Mouse (Mus musculus) yolk sac, embryonic 10.5 days (tissue): ENCODE data around the gene Enoph1.

ENCODE experiments used
- DNase-seq: peaks from one replicate; pipeline ENCODE4 v3.0.0-alpha.2; 2017; ENCODE audit warnings: low spot score

Enoph1 gene

DNA sequence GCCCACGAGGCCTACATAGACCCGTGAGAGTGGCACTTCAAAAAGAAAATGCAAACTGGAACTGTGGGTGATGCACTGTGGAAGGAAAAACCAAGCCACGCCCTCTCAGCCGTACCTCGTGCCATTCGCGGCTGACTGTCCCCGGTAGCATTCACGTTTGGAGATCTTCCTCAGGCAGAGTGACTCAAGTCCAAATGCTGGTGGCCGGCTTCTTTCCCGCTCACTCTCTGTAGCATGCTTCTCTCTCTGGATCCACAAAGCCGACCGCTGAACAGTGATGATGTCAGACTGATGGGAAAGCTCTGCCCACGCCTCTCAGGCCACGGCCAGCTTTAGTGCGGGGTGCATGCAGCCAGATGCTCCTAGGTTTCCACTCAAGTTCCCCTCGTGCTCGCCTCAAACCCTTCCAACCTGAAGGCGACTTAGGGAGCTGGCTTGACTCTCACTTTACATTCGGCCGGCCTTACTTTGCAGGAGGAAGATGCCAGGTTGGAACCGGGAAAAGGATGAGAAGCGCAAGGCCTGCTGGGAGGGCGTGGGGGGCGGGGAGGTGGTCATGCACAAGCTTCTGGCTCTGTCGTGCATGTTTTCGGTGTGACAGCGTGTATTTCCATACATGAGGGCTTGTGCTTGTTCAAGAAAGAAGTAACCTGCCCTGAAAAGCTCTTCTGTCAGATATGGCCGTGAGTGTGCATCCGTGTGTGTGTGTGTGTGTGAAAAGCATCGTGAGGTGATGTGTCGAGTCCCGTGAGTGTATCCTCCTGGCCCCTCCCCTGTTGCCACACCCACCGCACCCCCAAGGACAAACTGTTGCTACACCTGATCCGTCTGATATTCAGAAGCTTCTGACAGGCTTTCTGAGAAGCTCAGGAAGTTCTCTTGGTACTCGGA is 39.5 kb downstream of the Enoph1 start:
- peak; percentile 36 for DNase-seq

- no peak for DNase-seq
Measured at GRCm38 (mm10) chr5:100079931-100080275, 40.1 kb downstream of the Enoph1 start.

- DNase-seq: no peak
Measured at GRCm38 (mm10) chr5:100082006-100082405, 42.2 kb downstream of the Enoph1 start.

- no peak for DNase-seq
Measured at GRCm38 (mm10) chr5:100083953-100084562, 44.3 kb downstream of the Enoph1 start.

DNA sequence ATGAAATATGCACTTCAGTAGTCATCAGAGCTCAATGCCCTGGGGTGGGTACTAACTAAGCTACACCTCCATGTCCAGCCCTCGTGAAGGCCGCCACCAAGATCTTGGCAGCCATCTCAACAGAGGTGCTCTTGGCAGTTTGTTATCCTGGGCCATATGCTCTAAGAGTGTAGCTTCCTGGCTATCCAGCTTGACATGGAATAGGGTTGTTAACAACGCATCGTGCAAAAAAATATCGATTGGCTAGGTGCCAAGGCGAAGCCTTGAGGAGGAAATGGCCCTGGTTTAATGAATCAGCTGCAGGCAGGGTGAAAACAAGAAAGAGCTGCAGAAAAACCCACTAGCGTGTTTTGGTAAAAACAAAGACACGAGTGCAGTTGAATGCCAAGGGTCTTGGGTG is 45.3 kb downstream of the Enoph1 start:
- no peak for DNase-seq

- no peak for DNase-seq
Measured at GRCm38 (mm10) chr5:100090515-100091262, 50.9 kb downstream of the Enoph1 start.

GRCm38 (mm10) chr5:100091263-100091594 is 51.4 kb downstream of the Enoph1 start:
- no peak for DNase-seq

DNA sequence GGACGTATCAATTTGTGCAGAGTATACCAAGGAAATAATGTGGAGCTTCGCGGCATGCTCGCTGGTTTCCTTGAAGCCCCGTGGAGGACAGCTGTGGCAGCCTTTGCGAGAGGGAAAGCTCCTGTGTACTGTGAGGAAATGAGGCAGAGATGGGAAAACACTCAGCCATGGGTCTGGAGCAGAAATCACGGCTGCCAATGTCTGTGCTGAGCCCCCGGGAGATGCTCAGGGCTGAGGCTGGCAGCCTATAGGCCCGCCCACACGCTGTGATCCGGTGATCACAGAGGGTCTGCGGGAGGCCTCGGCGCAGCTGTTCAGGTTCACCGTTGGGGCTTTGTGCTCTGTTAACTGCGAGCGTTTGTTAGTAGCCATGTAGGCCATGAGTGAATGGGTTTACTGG is 51.8 kb downstream of the Enoph1 start:
- no peak for DNase-seq

- DNase-seq: no peak
Measured at GRCm38 (mm10) chr5:100096955-100097354, 57.2 kb downstream of the Enoph1 start.

GRCm38 (mm10) chr5:100097967-100098366 is 58.2 kb downstream of the Enoph1 start:
- no peak for DNase-seq

GRCm38 (mm10) chr5:100102395-100102794 is 62.6 kb downstream of the Enoph1 start:
- DNase-seq: no peak

DNA sequence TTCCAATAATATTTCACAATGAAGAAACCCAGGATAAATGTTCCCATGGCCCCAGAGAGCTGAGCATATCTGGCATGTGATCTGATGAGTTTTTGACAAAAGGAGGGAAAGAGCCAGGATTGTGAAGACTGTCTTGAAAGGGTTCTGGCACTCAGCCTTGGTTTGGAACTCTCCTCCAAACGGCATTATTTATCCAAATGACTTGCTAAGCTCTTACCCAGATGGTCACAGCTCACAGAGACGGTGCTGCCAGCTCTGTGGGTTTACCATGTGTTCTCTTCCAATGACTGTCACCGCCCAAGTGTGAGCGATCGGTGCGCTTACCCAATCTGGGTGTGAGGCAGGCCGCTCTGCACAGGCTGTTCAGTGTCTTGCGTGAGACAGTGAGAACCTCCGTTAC is 69.1 kb downstream of the Enoph1 start:
- DNase-seq: no peak

GRCm38 (mm10) chr5:100109543-100110282 is 69.9 kb downstream of the Enoph1 start:
- no peak for DNase-seq

DNA sequence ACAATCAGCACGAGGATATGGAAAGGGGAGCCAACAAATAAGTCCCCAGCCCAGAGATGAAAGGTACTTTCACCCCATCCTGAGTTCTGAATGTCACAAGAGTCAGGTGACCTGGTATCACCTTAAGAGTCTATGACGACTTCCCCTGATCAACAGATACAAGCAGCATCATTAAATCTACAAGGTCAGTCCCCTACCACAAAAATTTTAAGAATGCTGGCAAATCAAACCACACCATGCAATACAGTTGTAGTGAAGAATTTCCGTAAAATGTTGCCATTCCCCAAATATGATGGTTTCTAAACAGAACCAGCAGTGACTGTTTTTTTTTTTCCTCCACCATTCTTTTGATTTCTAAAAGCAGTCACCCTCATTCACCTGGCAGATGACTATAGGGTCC is 70.8 kb downstream of the Enoph1 start:
- no peak for DNase-seq

DNA sequence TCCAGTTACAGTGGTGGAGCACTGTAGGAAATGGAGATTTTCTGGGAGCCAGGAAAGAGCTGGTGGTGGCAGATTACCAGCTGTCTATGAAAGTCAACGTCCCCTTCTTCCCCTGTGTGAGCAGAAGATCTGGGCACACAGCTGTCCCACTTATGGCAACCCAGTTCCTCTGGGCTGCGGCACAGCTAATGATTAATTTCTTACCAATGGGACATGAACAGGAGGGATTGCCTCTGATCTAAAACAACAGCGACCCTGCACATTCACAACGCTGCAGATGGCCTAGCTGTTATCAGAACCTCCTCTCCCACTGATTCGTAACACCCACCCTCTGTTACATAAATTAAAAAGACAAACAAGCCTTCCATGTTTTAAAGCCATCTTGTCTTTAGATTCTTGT is 73.6 kb downstream of the Enoph1 start:
- DNase-seq: no peak
